Mouse (Mus musculus): ENCODE data around the gene Rack1. TPM values are rescaled to one million over a fixed set of nuclear protein-coding genes. Genes with fewer than 3 reads are reported as not detected.
"Not testable (repeated sequence)": the region's sequence is repeated elsewhere in the genome, so short reads cannot be mapped to it uniquely, and the experiment has no call there.

Rack1 gene
- polyA plus RNA-seq, 1 experiment, result 2,204 TPM

GRCm38 (mm10) chr11:48816800-48817665 is 16.9 kb downstream of the Rack1 start, which contains the start of gene Trim41:
Trim41 (minus strand) TSS chr11:48817353.
- peak; percentile 73 for TF ChIP-seq POLR2A (IDR thresholded peaks at IDR 0.05; ENCODE audit: low read depth, low read length)
- no peak for TF ChIP-seq CTCF (IDR thresholded peaks at IDR 0.05; ENCODE audit: extremely low read depth, insufficient read depth, insufficient read length, insufficient replicate concordance)
- Histone ChIP-seq H3K27me3 (ENCODE audit: control insufficient read depth, insufficient read depth, low read length) (no peaks in the 10 kb centered on the region), H3K4me1 (ENCODE audit: control insufficient read depth, insufficient read depth, insufficient read length) (peaks cover 9% of the 10 kb centered on the region), H3K36me3 (ENCODE audit: control insufficient read depth, insufficient read depth, low read length) (no peaks in the 10 kb centered on the region), H3K4me3 (ENCODE audit: extremely low read depth, insufficient read depth, insufficient read length) (peak within 1 kb of the TSS; percentile 98), H3K27ac (ENCODE audit: insufficient read depth, low read length) (peak within 1 kb of the TSS; percentile 98)
- DNase-seq (ENCODE audit: low read depth in 1 of 2, low spot score in 2 of 2), result peak; percentile 98 to 99
- under 1% methylated on average over 75 of the region's 77 CpGs for WGBS

GRCm38 (mm10) chr11:48817794-48818193 is 17.7 kb downstream of the Rack1 start:
- TF ChIP-seq CTCF (IDR thresholded peaks at IDR 0.05; ENCODE audit: extremely low read depth, insufficient read depth, insufficient read length, insufficient replicate concordance) (no peak), POLR2A (IDR thresholded peaks at IDR 0.05; ENCODE audit: low read depth, low read length) (no peak)
- 3% methylated on average over 9 of the region's 9 CpGs for WGBS
- DNase-seq (ENCODE audit: low read depth in 1 of 2, low spot score in 2 of 2), result no peak

GRCm38 (mm10) chr11:48818346-48818745 is 18.2 kb downstream of the Rack1 start:
- peaks cover 9% of the 10 kb centered on the region for H3K4me1 ChIP-seq (ENCODE audit: control insufficient read depth, insufficient read depth, insufficient read length)
- no peak for TF ChIP-seq CTCF (IDR thresholded peaks at IDR 0.05; ENCODE audit: extremely low read depth, insufficient read depth, insufficient read length, insufficient replicate concordance)
- no peaks in the 10 kb centered on the region for H3K27me3 ChIP-seq (ENCODE audit: control insufficient read depth, insufficient read depth, low read length)
- no peaks in the 10 kb centered on the region for H3K36me3 ChIP-seq (ENCODE audit: control insufficient read depth, insufficient read depth, low read length)
- WGBS, result under 1% methylated on average over 16 of the region's 16 CpGs
- no peak overlapping the region; the same call in 1 of the 2 replicates for H3K27ac ChIP-seq (ENCODE audit: insufficient read depth, low read length)
- DNase-seq (ENCODE audit: low read depth in 1 of 2, low spot score in 2 of 2), result peak; percentile 75 to 93
- H3K4me3 ChIP-seq (ENCODE audit: extremely low read depth, insufficient read depth, insufficient read length), result peak overlapping the region; percentile 41; the same call in 1 of the 2 replicates

More at GRCm38 (mm10) chr11:48817794-48818193, 17.7 kb downstream of the Rack1 start:
- Histone ChIP-seq H3K27ac (ENCODE audit: insufficient read depth, low read length) (peak overlapping the region; percentile 98; the same call in 1 of the 2 replicates), H3K4me3 (ENCODE audit: extremely low read depth, insufficient read depth, insufficient read length) (peak overlapping the region; percentile 98), H3K27me3 (ENCODE audit: control insufficient read depth, insufficient read depth, low read length) (no peaks in the 10 kb centered on the region), H3K4me1 (ENCODE audit: control insufficient read depth, insufficient read depth, insufficient read length) (peaks cover 9% of the 10 kb centered on the region), H3K36me3 (ENCODE audit: control insufficient read depth, insufficient read depth, low read length) (no peaks in the 10 kb centered on the region)

- no peak for DNase-seq (ENCODE audit: low read depth in 1 of 2, low spot score in 2 of 2)
- no peaks in the 10 kb centered on the region for H3K36me3 ChIP-seq (ENCODE audit: control insufficient read depth, insufficient read depth, low read length)
- H3K27me3 ChIP-seq (ENCODE audit: control insufficient read depth, insufficient read depth, low read length), result no peaks in the 10 kb centered on the region
- no peak for TF ChIP-seq POLR2A (IDR thresholded peaks at IDR 0.05; ENCODE audit: low read depth, low read length)
- TF ChIP-seq CTCF (IDR thresholded peaks at IDR 0.05; ENCODE audit: extremely low read depth, insufficient read depth, insufficient read length, insufficient replicate concordance), result no peak
- H3K4me1 ChIP-seq (ENCODE audit: control insufficient read depth, insufficient read depth, insufficient read length), result peaks cover 14% of the 10 kb centered on the region
- H3K27ac ChIP-seq (ENCODE audit: insufficient read depth, low read length), result no peak overlapping the region
- H3K4me3 ChIP-seq (ENCODE audit: extremely low read depth, insufficient read depth, insufficient read length), result no peak overlapping the region
- WGBS, result 69% methylated on average over 7 of the region's 7 CpGs
Measured at GRCm38 (mm10) chr11:48819614-48820307, 19.6 kb downstream of the Rack1 start.

GRCm38 (mm10) chr11:48820308-48820674 is 20.2 kb downstream of the Rack1 start:
- no peaks in the 10 kb centered on the region for H3K36me3 ChIP-seq (ENCODE audit: control insufficient read depth, insufficient read depth, low read length)
- H3K4me3 ChIP-seq (ENCODE audit: extremely low read depth, insufficient read depth, insufficient read length), result no peak overlapping the region
- TF ChIP-seq POLR2A (IDR thresholded peaks at IDR 0.05; ENCODE audit: low read depth, low read length), result no peak
- no peak for TF ChIP-seq CTCF (IDR thresholded peaks at IDR 0.05; ENCODE audit: extremely low read depth, insufficient read depth, insufficient read length, insufficient replicate concordance)
- no peak overlapping the region for H3K27ac ChIP-seq (ENCODE audit: insufficient read depth, low read length)
- peaks cover 14% of the 10 kb centered on the region for H3K4me1 ChIP-seq (ENCODE audit: control insufficient read depth, insufficient read depth, insufficient read length)
- no peaks in the 10 kb centered on the region for H3K27me3 ChIP-seq (ENCODE audit: control insufficient read depth, insufficient read depth, low read length)
- no peak for DNase-seq (ENCODE audit: low read depth in 1 of 2, low spot score in 2 of 2)

GRCm38 (mm10) chr11:48821299-48821698 is 21.2 kb downstream of the Rack1 start:
- not testable (repeated sequence) for H3K4me1 ChIP-seq (ENCODE audit: control insufficient read depth, insufficient read depth, insufficient read length); H3K4me3 ChIP-seq (ENCODE audit: extremely low read depth, insufficient read depth, insufficient read length); H3K27ac ChIP-seq (ENCODE audit: insufficient read depth, low read length); DNase-seq (ENCODE audit: low read depth in 1 of 2, low spot score in 2 of 2); H3K36me3 ChIP-seq (ENCODE audit: control insufficient read depth, insufficient read depth, low read length); H3K27me3 ChIP-seq (ENCODE audit: control insufficient read depth, insufficient read depth, low read length)
- WGBS, result 88% methylated on average over 14 of the region's 14 CpGs
